In the genomic region with DNA sequence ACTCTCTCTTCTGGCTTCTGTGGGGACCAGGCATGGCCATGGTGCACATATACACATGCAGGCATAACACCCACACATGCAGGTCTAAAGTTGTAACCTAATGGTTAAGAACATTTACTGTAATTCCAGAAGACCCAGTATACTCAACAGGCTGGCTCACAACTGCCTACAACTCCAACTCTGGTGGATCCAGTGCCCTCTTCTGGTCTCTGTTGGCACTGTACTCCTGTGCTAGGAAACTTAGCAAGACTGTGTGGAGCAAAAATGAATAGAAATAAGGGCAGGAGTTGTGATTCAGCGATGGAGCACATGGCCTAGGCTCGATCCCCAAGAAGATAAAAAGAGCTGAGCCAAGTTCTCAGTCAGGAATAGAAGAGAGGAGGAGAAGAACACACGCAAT, we compare ENCODE assay signal across 10 mouse cellular contexts. TPM values are rescaled to one million over a fixed set of nuclear protein-coding genes. Genes with fewer than 3 reads are reported as not detected.
A peak's percentile ranks its signal among the peaks of the same experiment; 100 is the strongest.
DNase-seq lines count a peak whose midpoint lies in the region; TF ChIP-seq lines count a peak whose summit lies in the region.
"Had no signal": no experiment of that assay in that cellular context is flagged by ENCODE, and none has a peak within 500 bp of the region (broad histone marks: within the 10 kb centered on the region; RNA-seq: fewer than 3 reads in every experiment).

No protein-coding gene starts in this region.

- H3K4me3 ChIP-seq in left cerebral cortex, adult 2 months: no peak overlapping the region
- H3K4me3 ChIP-seq: limb, embryonic 12.5 days had no signal

- intact Hi-C loops in left cerebral cortex, adult 2 months (cut with DNase I): no loop called here
- intact Hi-C loops in left cerebral cortex, postnatal 4 days (cut with DNase I): no loop called here

- no peak overlapping the region for H3K27ac ChIP-seq in left cerebral cortex, adult 2 months
- H3K27ac ChIP-seq: limb, embryonic 12.5 days had no signal

- peak; percentile 27 for DNase-seq in adrenal gland, postnatal 14 days
- no peak for DNase-seq in adrenal gland, adult 18-20 months (ENCODE audit: low spot score in 2 of 2)
- DNase-seq in left cerebral cortex, adult 2 months (ENCODE audit: extremely low spot score in 1 of 2, low spot score in 2 of 2): no peak
- no peak for DNase-seq in left cerebral cortex, postnatal 4 days
- peak; percentile 67 for DNase-seq in R1 (ENCODE audit: low read depth, low spot score)
- DNase-seq in lung, postnatal 36 days: peak; percentile 57
- no peak for DNase-seq in layer of hippocampus, adult 11-12 months (ENCODE audit: low spot score)
- no peak for DNase-seq in left cerebral cortex, adult 18-20 months (ENCODE audit: low spot score in 2 of 2)
- DNase-seq: cerebellum, adult 18-20 months had no signal

- TF ChIP-seq CTCF in left cerebral cortex, adult 2 months (IDR thresholded peaks at IDR 0.05): peak; percentile 26

RNA-seq across cellular contexts. Expression of gene Gnpnat1, which starts 4.9 kb away (rescaled TPM):
- total RNA-seq in adrenal gland, postnatal 14 days (2021): 36.1 and 36.8 TPM in 2 replicates
- 10 to 100 TPM; 29.3 to 35.8 TPM for total RNA-seq in adrenal gland, adult 18-20 months (2021)
- 10 to 100 TPM; 14.7 to 18.8 TPM for total RNA-seq in left cerebral cortex, adult 2 months (2021)
- total RNA-seq in left cerebral cortex, postnatal 4 days (2021): 10 to 100 TPM; 14.8 to 17.6 TPM
- total RNA-seq in left cerebral cortex, adult 18-20 months (2021): 10 to 100 TPM; 19.1 to 21.1 TPM

RNA-seq across cellular contexts. Expression of gene Styx, which starts 48.9 kb away (rescaled TPM):
- total RNA-seq in adrenal gland, postnatal 14 days (2021): 28.5 and 32.3 TPM in 2 replicates
- total RNA-seq in adrenal gland, adult 18-20 months (2021): 10 to 100 TPM; 22.4 to 23.4 TPM
- 10 to 100 TPM; 11.0 to 14.3 TPM for total RNA-seq in left cerebral cortex, adult 2 months (2021)
- 10 to 100 TPM; 25.1 to 38.8 TPM for total RNA-seq in left cerebral cortex, postnatal 4 days (2021)
- 10 to 100 TPM; 15.3 to 15.4 TPM for total RNA-seq in left cerebral cortex, adult 18-20 months (2021)

Comparison
In these comparisons a context has a peak if more than half of its experiments do, and no peak if none do; other contexts are left out.
1. DNase-seq: peak in adrenal gland, postnatal 14 days (single experiment), R1 (single experiment) and lung, postnatal 36 days (single experiment); none in adrenal gland, adult 18-20 months (0 of 2), left cerebral cortex, adult 2 months (0 of 2), left cerebral cortex, postnatal 4 days (single experiment), layer of hippocampus, adult 11-12 months (single experiment) and left cerebral cortex, adult 18-20 months (0 of 2).